Mouse (Mus musculus) right cerebral cortex, postnatal 36 days (tissue): Measurements from ENCODE around the gene Olfr127.
"Not testable (repeated sequence)": the region's sequence is repeated elsewhere in the genome, so short reads cannot be mapped to it uniquely, and the experiment has no call there.

Source experiments
- DNase-seq, 2 experiments: peaks; one replicate each; pipeline ENCODE4 v3.0.0; 2022; ENCODE audit warnings: low spot score in 2 of 2, mixed read lengths in 1 of 2

Gene Olfr127

GRCm38 (mm10) chr17:37900137-37900536, at the start of gene Olfr127:
Gene Olfr127, plus strand, starts transcription at chr17:37900437.
- no peak for DNase-seq

GRCm38 (mm10) chr17:37863901-37864300, 36.3 kb upstream of the Olfr127 start:
- DNase-seq, result no peak

- DNase-seq, result no peak
Measured at GRCm38 (mm10) chr17:37869676-37870205, 30.5 kb upstream of the Olfr127 start.

- no peak for DNase-seq
Measured at GRCm38 (mm10) chr17:37873830-37874229, 26.4 kb upstream of the Olfr127 start.

GRCm38 (mm10) chr17:37906821-37907220, 6.6 kb downstream of the Olfr127 start:
- not testable (repeated sequence) for DNase-seq

- DNase-seq, result no peak
Measured at GRCm38 (mm10) chr17:37920248-37920647, 20.0 kb downstream of the Olfr127 start, which contains the start of gene Olfr128. Gene Olfr128, plus strand, starts transcription at chr17:37920548.

- no peak for DNase-seq
Measured at GRCm38 (mm10) chr17:37952979-37953378, 52.7 kb downstream of the Olfr127 start, which contains the start of gene Olfr761. Gene Olfr761, minus strand, starts transcription at chr17:37953079.
